Mouse (Mus musculus): ENCODE results near the gene Kcnh2. TPM values are rescaled to one million over a fixed set of nuclear protein-coding genes. Genes with fewer than 3 reads are reported as not detected.

Kcnh2 gene
- polyA plus RNA-seq, 1 experiment from 2014 or later, result 13.1 TPM

GRCm38 (mm10) chr5:24326842-24327417 is 24.5 kb downstream of the Kcnh2 start:
- H3K4me2 ChIP-seq (ENCODE audit: low read length), result no peak overlapping the region
- H3K27me3 ChIP-seq (ENCODE audit: control insufficient read depth, insufficient read depth, low read length), result no peaks in the 10 kb centered on the region
- no peak overlapping the region for H3K27ac ChIP-seq (replicated peaks; ENCODE audit: low read depth, low read length)
- no peak overlapping the region for H3K4me3 ChIP-seq (replicated peaks; ENCODE audit: low read depth, low read length)
- H3K9ac ChIP-seq (replicated peaks; ENCODE audit: low read length), result no peak overlapping the region
- no peaks in the 10 kb centered on the region for H3K9me3 ChIP-seq (ENCODE audit: control insufficient read depth, low read length)
- ATAC-seq (ENCODE audit: low FRiP score, low TSS enrichment), result no peak
- no peak for DNase-seq
- peaks cover 45% of the 10 kb centered on the region for H3K36me3 ChIP-seq (ENCODE audit: control insufficient read depth, insufficient read depth, low read length)
- 82% methylated on average over 4 of the region's 4 CpGs for WGBS
- H3K4me1 ChIP-seq (ENCODE audit: control insufficient read depth, insufficient read depth, low read length), result peaks cover 31% of the 10 kb centered on the region

- ATAC-seq (ENCODE audit: low FRiP score, low TSS enrichment), result no peak
- Histone ChIP-seq H3K9me3 (ENCODE audit: control insufficient read depth, low read length) (no peaks in the 10 kb centered on the region), H3K36me3 (ENCODE audit: control insufficient read depth, insufficient read depth, low read length) (peaks cover 39% of the 10 kb centered on the region), H3K4me3 (replicated peaks; ENCODE audit: low read depth, low read length) (no peak overlapping the region), H3K9ac (replicated peaks; ENCODE audit: low read length) (no peak overlapping the region), H3K4me1 (ENCODE audit: control insufficient read depth, insufficient read depth, low read length) (peaks cover 38% of the 10 kb centered on the region), H3K27me3 (ENCODE audit: control insufficient read depth, insufficient read depth, low read length) (no peaks in the 10 kb centered on the region), H3K27ac (replicated peaks; ENCODE audit: low read depth, low read length) (no peak overlapping the region), H3K4me2 (ENCODE audit: low read length) (no peak overlapping the region)
- DNase-seq, result no peak
- WGBS, result 94% methylated on average over 15 of the region's 15 CpGs
Observed at GRCm38 (mm10) chr5:24326166-24326841, 25.1 kb downstream of the Kcnh2 start.

GRCm38 (mm10) chr5:24325251-24325650 is 26.2 kb downstream of the Kcnh2 start:
- Histone ChIP-seq H3K27ac (replicated peaks; ENCODE audit: low read depth, low read length) (no peak overlapping the region), H3K4me1 (ENCODE audit: control insufficient read depth, insufficient read depth, low read length) (peaks cover 47% of the 10 kb centered on the region), H3K27me3 (ENCODE audit: control insufficient read depth, insufficient read depth, low read length) (no peaks in the 10 kb centered on the region), H3K4me2 (ENCODE audit: low read length) (no peak overlapping the region), H3K9me3 (ENCODE audit: control insufficient read depth, low read length) (no peaks in the 10 kb centered on the region), H3K4me3 (replicated peaks; ENCODE audit: low read depth, low read length) (no peak overlapping the region), H3K36me3 (ENCODE audit: control insufficient read depth, insufficient read depth, low read length) (peaks cover 29% of the 10 kb centered on the region), H3K9ac (replicated peaks; ENCODE audit: low read length) (no peak overlapping the region)
- ATAC-seq (ENCODE audit: low FRiP score, low TSS enrichment) (no peak), DNase-seq (no peak)
- 63% methylated on average over 14 of the region's 14 CpGs for WGBS

- 0 out of 2 replicates have a peak overlapping the region, but pooled peaks have one; percentile 17 for H3K4me2 ChIP-seq (ENCODE audit: low read length)
- H3K27ac ChIP-seq (replicated peaks; ENCODE audit: low read depth, low read length), result no peak overlapping the region
- ATAC-seq (ENCODE audit: low FRiP score, low TSS enrichment) (peak; percentile 39; the same call in 1 of the 2 replicates), DNase-seq (peak; percentile 45)
- H3K36me3 ChIP-seq (ENCODE audit: control insufficient read depth, insufficient read depth, low read length), result peaks cover 41% of the 10 kb centered on the region
- no peaks in the 10 kb centered on the region for H3K9me3 ChIP-seq (ENCODE audit: control insufficient read depth, low read length)
- H3K4me3 ChIP-seq (replicated peaks; ENCODE audit: low read depth, low read length), result no peak overlapping the region
- 7% methylated on average over 22 of the region's 22 CpGs for WGBS
- H3K27me3 ChIP-seq (ENCODE audit: control insufficient read depth, insufficient read depth, low read length), result no peaks in the 10 kb centered on the region
- H3K9ac ChIP-seq (replicated peaks; ENCODE audit: low read length), result peak overlapping the region; percentile 42; the same call in 1 of the 2 replicates
- peaks cover 30% of the 10 kb centered on the region for H3K4me1 ChIP-seq (ENCODE audit: control insufficient read depth, insufficient read depth, low read length)
Observed at GRCm38 (mm10) chr5:24321711-24322682, 29.4 kb downstream of the Kcnh2 start.

GRCm38 (mm10) chr5:24320894-24321293 is 30.5 kb downstream of the Kcnh2 start:
- DNase-seq (no peak), ATAC-seq (ENCODE audit: low FRiP score, low TSS enrichment) (no peak)
- Histone ChIP-seq H3K4me3 (replicated peaks; ENCODE audit: low read depth, low read length) (no peak overlapping the region), H3K27me3 (ENCODE audit: control insufficient read depth, insufficient read depth, low read length) (no peaks in the 10 kb centered on the region), H3K36me3 (ENCODE audit: control insufficient read depth, insufficient read depth, low read length) (peaks cover 33% of the 10 kb centered on the region), H3K9me3 (ENCODE audit: control insufficient read depth, low read length) (no peaks in the 10 kb centered on the region), H3K9ac (replicated peaks; ENCODE audit: low read length) (0 out of 2 replicates have a peak overlapping the region, but pooled peaks have one; percentile 16), H3K27ac (replicated peaks; ENCODE audit: low read depth, low read length) (no peak overlapping the region), H3K4me2 (ENCODE audit: low read length) (no peak overlapping the region), H3K4me1 (ENCODE audit: control insufficient read depth, insufficient read depth, low read length) (peaks cover 30% of the 10 kb centered on the region)
- WGBS, result 46% methylated on average over 5 of the region's 5 CpGs

- Histone ChIP-seq H3K4me2 (ENCODE audit: low read length) (no peak overlapping the region), H3K27me3 (ENCODE audit: control insufficient read depth, insufficient read depth, low read length) (no peaks in the 10 kb centered on the region), H3K9me3 (ENCODE audit: control insufficient read depth, low read length) (no peaks in the 10 kb centered on the region), H3K4me1 (ENCODE audit: control insufficient read depth, insufficient read depth, low read length) (peaks cover 30% of the 10 kb centered on the region), H3K9ac (replicated peaks; ENCODE audit: low read length) (no peak overlapping the region), H3K4me3 (replicated peaks; ENCODE audit: low read depth, low read length) (no peak overlapping the region), H3K36me3 (ENCODE audit: control insufficient read depth, insufficient read depth, low read length) (peaks cover 29% of the 10 kb centered on the region), H3K27ac (replicated peaks; ENCODE audit: low read depth, low read length) (no peak overlapping the region)
- ATAC-seq (ENCODE audit: low FRiP score, low TSS enrichment) (no peak), DNase-seq (no peak)
- 37% methylated on average over 6 of the region's 6 CpGs for whole genome bisulfite sequencing
Observed at GRCm38 (mm10) chr5:24320467-24320813, 31.0 kb downstream of the Kcnh2 start.

GRCm38 (mm10) chr5:24319776-24320466 is 31.5 kb downstream of the Kcnh2 start:
- H3K9ac ChIP-seq (replicated peaks; ENCODE audit: low read length), result no peak overlapping the region
- H3K36me3 ChIP-seq (ENCODE audit: control insufficient read depth, insufficient read depth, low read length), result peaks cover 24% of the 10 kb centered on the region
- peak; percentile 35; the same call in 1 of the 2 replicates for ATAC-seq (ENCODE audit: low FRiP score, low TSS enrichment)
- no peaks in the 10 kb centered on the region for H3K27me3 ChIP-seq (ENCODE audit: control insufficient read depth, insufficient read depth, low read length)
- no peak overlapping the region for H3K27ac ChIP-seq (replicated peaks; ENCODE audit: low read depth, low read length)
- H3K9me3 ChIP-seq (ENCODE audit: control insufficient read depth, low read length), result no peaks in the 10 kb centered on the region
- H3K4me2 ChIP-seq (ENCODE audit: low read length), result no peak overlapping the region
- DNase-seq, result no peak
- H3K4me3 ChIP-seq (replicated peaks; ENCODE audit: low read depth, low read length), result no peak overlapping the region
- H3K4me1 ChIP-seq (ENCODE audit: control insufficient read depth, insufficient read depth, low read length), result peaks cover 30% of the 10 kb centered on the region
- WGBS, result 12% methylated on average over 13 of the region's 13 CpGs

GRCm38 (mm10) chr5:24309223-24309622 is 42.2 kb downstream of the Kcnh2 start:
- no peak overlapping the region for H3K4me2 ChIP-seq (ENCODE audit: low read length)
- H3K27ac ChIP-seq (replicated peaks; ENCODE audit: low read depth, low read length), result no peak overlapping the region
- ATAC-seq (ENCODE audit: low FRiP score, low TSS enrichment), result no peak
- H3K4me3 ChIP-seq (replicated peaks; ENCODE audit: low read depth, low read length), result no peak overlapping the region
- no peak overlapping the region for H3K9ac ChIP-seq (replicated peaks; ENCODE audit: low read length)
- H3K4me1 ChIP-seq (ENCODE audit: control insufficient read depth, insufficient read depth, low read length), result no peaks in the 10 kb centered on the region
- WGBS, result 90% methylated on average over 2 of the region's 2 CpGs
- no peaks in the 10 kb centered on the region for H3K27me3 ChIP-seq (ENCODE audit: control insufficient read depth, insufficient read depth, low read length)
- no peak for DNase-seq
- no peaks in the 10 kb centered on the region for H3K9me3 ChIP-seq (ENCODE audit: control insufficient read depth, low read length)
- no peaks in the 10 kb centered on the region for H3K36me3 ChIP-seq (ENCODE audit: control insufficient read depth, insufficient read depth, low read length)

Data from midbrain, embryonic 14.5 days (tissue).